Mouse (Mus musculus) frontal cortex, postnatal 14 days (tissue): Measurements from ENCODE around the gene Stau1.

Experiments used
- DNase-seq, 2 experiments: peaks; one replicate each; pipeline ENCODE4 v3.0.0; 2022; ENCODE audit warnings: low spot score in 2 of 2

The Stau1 gene

DNA sequence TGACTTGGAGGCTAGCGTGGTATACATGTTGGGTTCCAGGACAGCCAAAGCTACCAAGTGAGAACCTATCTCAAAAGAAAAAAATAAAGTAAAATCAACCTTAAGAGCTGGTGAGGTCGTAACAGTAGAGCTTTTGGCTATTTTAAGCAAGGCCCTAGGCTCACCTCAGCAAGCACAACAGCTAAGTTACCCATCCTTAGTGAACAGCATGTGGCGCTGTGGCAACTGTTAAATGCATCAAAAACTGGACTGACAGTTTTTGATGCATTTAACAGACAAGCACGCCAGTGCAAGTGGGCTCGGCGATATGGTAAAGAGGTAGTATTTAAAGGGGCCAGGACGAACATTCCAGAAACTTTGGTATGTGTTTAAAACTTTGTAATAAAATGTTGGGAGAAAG, 5.2 kb downstream of the Stau1 start:
- DNase-seq = no peak

DNA sequence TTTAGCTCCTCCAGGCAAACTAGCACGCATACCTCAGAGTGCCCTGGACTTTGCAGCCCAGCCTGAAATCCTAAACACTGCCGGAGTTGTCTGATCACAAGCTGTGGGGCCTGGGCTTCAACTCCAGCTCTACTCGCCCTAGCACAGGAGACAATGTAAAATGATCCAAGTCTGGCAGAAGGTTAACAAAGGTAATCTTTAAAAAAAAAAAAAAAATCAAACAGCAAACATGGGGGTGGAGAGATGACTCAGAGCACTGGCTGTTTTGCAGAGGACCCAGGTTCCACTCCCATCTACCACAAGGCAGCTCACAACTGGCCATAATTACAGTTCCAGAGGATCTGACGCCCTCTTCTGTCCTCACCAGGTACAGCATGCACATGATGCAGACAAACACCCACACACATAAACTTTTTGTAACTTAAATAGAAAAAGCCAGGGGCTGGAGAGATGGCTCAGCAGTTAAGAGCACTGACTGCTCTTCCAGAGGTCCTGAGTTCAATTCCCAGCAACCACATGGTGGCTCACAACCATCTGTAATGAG, 12.7 kb downstream of the Stau1 start:
- DNase-seq = no peak

DNA sequence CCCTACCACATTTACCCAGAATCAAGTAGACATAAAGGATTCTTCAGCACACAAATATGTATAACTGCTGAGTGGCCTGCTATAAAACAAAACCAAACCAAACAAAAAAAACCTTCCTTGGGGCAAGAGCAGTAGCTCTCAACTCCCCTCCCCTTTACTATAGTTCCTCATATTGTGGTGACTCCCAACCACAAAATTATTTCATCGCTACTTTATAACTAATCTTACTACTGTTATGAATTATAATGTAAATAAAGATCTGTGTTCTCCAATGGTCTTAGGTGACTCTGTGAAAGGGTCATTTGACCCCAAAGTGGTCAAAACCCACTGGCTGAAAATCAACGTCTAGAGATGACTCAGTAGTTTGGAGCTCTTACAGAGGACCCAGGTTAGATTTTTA, 15.9 kb downstream of the Stau1 start:
- no peak for DNase-seq

DNA sequence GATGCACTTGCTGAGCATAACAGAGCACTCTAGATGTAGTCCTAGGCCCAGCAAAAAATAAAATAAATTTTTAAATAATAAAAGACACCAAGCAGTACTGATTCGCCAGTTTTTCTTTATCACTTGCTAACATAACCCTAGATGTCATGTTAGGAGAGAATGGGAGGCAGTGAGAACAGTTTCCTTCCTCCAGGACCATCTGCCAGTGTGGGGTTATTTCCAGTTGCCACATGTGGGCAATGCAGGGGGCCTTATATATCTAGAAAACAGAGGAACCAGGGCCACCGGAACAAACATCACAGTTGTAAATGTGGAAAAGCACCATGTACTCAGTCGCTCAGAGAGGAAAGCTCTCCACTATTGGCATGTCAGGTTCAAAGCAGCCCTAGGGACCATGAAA, 18.6 kb downstream of the Stau1 start:
- DNase-seq = no peak

DNA sequence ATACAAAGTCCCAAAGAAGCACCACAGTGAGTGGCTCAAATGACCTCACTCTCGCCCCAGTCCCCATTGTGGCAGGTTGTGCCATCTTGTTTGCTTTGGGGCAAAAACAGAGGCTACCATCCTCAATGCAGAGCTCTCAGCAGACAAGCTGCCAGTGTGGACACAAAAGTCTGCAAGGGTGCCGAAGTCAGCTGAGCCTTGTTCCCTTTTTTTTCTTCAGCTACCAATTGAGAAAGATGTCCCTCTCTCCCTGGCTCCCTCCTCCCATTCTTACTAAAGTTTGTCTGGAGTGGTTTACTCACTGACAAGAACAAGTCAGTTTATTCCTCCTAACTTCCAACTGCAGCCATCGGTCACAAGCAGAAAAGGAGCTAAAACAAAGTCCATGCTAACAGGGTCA, 19.7 kb downstream of the Stau1 start:
- DNase-seq = no peak

DNA sequence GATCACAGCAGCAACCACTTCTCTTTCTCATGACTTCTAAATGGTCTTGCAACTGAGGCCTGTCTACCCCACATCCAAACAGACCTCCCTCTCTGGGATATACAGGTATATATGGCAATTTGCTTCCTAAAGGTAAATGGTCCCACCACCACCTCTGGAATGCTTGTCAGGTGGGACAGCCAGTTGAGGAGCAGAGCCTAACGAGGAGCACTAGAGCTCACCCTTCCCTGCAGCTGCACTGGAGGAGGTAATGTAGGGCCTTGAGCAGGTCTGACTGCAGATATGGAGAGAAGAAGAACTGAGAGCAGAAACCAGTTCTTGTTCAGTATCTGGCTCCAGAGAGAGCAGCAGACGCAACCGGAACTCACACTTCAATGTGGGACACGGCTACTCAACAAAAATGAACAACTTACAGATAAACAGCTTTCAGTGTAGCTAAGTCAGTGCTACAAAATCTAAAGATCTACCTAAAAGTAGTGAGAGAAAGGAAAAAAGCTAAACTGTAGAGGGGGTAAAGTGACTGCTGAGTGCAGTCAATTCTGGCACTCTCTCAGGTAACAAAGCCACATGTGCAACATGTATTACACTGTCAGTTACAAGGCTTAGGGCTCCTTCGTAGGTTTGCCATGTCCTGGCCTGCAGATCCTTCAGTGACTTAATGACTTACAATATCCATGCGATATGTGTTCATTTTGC, 21.8 kb downstream of the Stau1 start:
- DNase-seq = no peak

DNA sequence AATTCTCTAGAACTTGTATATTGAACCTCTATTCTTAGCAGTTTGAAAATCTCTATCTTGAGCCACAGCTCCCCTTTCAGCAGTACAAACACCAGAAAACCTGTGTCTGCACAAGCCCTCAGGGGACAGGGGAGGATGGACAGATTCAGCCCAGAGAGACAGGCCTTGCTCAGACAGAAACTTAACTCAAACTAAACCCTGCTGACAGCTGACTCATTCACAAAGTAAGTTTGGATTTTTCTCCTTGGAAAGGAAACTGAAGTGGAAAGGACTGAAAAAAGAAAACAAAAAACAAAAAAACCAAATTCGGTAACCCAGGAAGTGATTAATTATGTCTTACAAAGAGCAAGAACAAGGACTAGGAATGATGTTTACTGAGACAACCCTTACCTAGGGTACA, 22.9 kb downstream of the Stau1 start:
- no peak for DNase-seq

DNA sequence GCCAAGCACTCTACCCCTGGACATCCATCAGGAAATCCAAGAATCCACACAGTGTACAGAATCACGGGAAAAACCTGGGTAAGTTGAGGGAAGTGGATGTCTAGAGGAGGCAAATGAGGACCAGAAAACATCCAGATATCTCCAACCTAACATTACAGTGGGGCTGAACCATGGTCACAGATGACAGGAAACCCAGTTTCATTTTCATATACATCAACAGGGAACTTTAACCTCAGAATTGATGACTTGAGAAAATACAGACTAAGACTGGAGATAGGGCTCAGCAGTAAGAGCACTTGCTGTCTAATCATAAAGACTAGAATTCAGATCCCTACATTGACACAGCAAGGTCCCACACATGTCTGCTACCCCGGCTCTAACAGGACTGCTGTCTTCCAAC, 31.3 kb downstream of the Stau1 start:
- no peak for DNase-seq

DNA sequence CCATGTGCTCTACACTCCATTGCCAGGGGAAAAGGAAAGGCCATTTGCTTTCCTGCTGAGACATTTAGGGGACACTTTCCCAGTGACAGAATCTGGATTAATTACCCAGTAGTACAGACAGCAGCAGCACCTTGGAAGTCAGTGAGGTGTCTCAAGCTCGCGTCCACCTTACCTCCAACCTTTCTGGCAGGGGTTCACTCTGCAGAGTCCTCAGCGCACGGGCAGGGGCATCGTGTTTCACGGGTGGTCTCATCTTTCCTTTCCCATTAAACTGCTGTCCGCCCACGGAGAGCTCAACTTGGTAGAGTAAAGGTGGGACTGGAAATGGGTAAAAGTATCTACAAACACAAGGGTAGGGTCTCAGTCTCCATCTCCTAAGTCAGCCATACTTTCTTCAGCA, 32.8 kb downstream of the Stau1 start:
- no peak for DNase-seq

DNA sequence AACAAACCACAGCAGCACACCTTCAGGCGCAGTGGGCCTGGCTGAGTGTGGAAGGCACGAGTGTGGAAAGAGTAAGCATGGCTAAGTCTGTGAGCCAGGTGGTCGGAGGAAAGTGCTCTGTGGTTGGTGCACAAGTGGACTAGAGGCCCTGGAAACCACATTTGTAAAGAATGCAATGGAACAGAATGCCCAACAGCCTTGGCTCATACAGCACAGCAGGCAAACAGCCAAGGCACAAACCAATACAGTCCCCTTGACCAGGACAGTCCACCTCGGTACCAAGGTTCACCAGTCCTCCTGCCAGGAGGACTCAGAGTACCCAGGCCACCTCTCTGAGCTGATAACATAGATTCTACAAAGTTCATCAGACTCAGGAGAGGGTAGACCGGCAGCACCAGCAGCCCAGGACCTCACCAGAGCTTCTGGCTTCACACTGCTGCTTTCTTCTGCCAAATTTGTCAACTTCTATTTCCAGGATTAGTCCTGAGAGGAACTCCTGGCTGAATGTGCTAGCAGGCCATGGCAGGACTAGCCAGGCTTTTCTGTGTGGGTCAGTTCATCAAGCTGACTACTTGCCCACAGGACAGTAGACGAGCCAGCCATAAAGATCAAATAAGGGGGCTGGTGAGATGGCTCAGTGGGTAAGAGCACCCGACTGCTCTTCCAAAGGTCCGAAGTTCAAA, 35.3 kb downstream of the Stau1 start:
- no peak for DNase-seq

DNA sequence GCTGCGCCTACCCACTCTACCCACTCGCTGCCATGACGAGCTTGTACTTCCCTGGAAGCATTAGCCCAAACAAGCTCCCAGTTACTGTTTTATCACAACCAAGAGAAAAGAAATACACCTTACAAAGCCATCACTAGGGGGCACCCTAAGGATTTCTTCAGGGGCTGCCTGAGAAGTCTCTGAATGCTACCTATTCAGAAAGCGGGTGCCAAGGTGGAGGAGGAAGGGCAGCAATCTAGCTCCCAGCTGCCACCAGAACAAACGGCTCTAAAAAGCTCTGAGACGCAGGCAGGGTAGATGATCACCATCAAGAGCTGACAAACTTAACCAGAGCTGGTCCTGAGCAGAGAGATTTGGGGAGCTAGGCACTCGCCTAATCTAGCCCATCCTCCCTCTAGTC, 39.3 kb downstream of the Stau1 start:
- peak in 1 of 2 experiments; percentile 50 for DNase-seq

DNA sequence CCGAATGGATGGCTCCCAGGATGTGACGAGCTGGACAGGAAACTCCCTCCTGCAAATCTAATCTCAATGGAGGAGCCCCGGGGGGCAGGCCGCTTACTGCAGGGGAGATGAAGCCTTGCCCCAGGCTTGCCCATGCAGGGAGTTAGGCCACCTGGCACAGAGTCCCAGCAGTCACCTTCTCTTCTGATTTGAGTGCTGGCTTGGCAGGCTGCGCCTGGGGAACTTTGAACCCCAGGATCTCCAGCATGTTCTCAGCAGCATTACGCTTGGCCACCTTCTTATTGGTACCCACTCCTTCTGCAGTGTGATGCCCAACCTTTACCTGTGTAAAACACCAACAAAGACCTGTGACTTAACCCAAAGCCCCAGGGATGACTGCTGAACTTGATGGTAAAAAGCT, 43.9 kb downstream of the Stau1 start:
- no peak for DNase-seq

DNA sequence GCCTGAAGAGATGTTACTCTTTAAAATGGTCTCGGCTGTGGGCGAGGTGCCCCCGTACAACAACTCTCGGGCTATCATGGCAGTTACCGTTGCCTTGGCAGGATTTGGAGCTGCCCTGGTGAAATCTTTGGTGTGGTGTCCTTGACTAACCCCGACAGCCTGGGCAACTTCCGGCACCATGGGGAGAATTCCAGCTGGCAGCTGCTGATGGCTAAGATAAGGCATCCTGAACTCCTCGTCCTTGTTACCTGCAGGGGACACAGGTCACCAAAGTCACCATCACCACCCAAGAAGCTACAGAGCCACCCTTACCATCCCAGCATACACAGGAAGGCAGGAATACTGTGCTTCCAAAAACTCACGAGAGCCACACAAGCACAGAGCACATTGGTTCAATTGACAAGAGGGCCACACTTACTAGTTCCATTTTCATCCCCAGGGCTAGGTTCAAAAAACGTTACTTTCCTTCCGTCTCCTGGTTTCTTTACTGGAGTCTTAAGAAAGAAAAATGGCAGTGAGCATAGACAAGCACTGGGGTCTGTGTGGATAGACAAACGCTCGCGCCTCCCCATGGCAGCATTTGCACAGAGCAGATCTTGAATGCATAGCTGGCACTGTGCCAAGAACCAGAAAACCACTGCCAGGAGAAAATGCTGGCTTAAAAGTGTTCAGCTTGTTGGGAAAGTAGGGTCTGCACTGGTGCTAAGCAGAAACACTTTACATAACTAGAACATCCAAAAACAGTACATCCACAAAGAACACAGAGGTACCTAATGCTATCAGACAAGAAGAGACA, 45.0 kb downstream of the Stau1 start:
- DNase-seq = peak in 1 of 2 experiments; percentile 50

DNA sequence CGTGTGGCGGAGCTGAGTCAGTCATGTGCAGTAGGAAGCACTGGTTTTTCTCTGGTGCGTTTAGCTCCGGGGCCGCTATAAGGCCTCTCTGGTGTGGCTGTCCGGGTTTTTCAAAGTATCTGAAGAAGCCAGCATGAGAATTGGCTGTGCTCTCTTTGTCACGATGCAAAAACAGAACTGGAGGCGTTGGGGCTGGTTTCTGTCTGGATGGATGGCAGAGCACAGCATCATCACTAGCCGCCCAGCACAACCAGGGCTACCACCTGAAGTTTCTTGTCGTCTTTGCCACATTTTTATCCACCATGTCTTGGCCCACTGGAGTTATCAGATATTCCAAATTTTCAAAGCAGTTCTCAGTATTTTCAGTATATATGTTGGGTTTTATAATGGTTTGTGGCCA, 47.2 kb downstream of the Stau1 start:
- DNase-seq = no peak

DNA sequence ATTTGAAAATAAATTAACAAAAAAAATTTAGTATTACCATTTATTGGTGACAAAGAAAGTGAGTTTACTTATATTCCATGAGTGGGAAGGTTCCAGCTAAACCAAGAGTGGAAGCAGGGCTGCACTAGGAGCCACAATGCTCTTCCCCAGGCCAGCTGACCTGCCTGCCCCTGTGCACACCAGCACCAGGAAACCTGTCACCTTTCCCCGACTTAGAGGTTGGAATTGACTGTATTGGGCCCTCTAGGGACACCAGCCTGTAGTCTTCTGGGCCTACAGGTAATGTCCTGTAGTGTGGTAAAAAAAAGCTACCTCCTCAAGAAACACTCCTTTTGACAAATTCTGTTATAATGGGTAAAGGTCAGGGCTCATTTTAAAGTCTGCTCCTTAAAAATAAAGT, 47.9 kb downstream of the Stau1 start:
- DNase-seq = no peak

DNA sequence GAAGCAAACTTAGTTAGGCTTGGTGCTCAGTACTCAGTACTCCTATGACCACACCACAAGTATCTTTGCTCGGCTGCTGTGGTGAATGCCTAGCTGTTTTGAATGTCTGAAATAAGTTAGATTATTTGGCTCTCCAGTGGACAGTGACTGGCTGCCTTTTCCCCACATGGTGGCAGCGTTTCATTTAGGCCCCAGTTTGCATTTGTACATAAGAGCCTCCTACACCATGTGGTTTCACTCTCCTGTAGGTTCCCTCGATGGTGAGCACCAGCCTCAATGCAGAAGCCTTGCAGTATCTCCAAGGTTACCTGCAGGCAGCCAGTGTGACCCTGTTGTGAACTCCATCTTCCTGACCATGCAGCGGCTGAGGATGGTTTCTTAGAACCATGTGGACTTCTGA, 50.6 kb downstream of the Stau1 start:
- no peak for DNase-seq

DNA sequence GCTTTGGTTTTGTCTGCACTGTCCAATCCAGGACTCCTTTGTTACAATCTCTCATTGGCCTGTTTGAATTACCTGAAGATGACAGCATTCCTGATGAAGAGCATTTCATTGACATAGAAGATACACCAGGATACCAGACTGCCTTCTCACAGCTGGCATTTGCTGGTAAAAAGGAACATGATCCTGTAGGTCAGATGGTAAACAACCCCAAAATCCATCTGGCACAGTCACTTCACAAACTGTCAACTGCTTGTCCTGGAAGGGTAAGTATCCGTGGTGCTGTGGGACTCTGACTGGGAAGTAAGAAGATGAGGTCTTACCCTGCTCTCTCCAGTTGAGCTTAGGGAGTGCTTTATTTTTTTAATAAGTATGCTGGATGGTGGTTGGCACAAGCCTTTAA, 51.8 kb downstream of the Stau1 start:
- no peak for DNase-seq

DNA sequence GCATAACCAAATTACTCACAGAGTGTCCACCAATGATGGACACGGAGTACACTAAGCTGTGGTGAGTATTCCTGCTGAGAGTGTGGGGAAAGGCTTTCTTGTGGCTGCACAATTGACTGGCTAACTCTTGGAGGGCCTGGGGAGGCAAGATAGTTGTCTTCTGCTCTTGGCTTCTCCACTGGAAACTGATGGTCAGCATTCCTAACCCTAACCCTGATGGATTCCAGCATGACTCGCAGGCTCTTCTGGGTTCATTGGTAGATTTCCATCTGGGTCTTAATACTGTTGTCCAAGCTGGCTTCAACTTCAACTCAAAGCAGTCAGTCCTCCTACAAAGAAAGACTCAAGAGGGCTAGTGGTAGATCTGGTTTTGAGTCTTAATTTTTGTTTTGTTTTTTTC, 53.0 kb downstream of the Stau1 start:
- no peak for DNase-seq

DNA sequence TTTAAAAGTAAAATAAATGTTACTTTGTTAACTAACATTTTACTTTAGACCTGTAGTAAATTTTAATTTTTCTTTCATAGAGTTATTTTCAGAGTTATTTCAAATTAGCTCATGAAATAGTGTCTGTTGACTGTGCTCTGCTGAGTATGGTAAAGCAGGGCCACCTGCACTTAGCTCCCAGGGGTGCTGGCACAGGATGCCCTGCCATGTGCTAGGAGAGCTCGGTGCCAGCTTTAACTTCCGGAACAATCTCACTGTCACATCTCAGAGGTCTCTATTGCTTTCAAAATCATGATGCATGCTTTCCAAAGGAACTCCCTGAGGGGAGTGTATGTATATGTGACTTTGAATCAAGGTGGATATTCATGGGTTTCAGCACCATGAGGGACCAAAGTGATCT, 59.9 kb downstream of the Stau1 start:
- no peak for DNase-seq

DNA sequence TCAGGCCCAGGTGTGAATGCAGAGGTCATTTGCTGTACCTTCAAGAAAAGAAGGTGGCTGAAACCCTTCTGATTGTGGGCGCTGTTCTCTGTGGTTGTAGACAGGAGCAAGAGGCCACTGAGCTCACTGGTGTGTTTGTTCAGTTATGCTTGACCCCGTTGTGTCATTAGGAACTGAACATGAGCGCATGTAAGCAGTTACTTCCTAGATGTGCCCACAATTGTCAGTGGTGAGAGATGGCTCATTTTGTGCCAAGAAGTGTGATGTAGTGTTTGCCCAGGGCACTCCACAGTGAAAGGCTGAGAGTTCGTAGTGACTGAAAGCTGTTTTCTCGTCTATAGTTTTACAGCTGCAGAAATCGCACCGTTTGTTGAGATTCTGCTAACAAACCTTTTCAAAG, 60.5 kb downstream of the Stau1 start:
- no peak for DNase-seq

DNA sequence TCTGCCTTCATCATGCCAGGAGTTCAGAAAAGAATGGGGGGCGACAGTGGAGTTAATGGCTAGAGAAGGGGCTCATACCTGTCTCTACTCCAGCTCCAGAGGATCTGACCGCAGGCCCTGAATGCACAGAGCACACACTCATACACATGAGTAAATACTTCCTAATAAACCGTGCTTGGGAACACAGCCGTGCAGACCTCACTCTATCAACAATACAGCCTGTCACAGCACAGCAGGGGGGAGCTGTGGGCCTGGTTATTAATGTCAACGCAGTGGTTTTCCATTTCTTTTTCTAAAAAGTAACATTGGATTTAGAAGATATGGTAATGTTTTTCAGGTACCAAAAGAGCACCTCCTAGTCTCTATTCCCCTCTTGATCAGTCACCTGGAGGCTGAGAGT, 61.7 kb downstream of the Stau1 start:
- no peak for DNase-seq

DNA sequence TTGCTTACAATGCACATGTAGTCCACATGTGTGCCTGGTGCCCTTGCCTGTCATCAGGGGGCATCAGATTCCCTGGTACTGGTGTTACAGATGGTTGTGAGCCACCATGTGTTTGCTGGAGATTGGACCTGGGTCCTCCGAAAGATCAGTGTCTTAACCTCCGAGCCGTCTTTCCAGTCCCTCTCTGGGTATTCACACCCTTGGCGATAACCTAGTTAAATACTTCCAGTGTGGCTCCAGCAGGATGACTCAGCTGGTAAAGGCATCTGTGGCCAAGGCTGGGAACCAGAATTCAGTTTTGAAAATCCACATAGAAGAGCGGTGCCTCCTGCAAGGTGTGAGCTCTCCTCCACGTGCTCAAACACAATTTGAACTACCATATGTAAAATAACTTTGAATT, 62.2 kb downstream of the Stau1 start:
- no peak for DNase-seq

DNA sequence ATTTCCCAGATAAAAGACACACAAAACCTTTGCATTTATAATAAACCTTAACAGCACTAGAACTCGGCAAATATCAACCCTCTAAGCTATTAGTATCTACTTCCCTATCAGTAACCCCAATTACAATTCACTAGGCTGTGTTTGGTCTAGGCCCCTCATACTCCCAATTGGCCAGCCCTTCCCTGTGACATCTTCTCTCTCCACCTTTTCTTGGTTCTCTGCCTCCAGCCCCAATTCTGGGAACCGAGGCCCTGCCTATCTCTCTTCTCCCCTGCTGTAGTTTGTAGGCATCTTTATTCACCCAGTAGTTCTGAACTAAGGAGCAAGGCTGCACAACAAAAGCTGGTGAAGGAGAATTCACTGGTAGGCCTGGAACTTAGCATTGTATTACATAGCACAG, 72.1 kb downstream of the Stau1 start:
- no peak for DNase-seq
